Mouse (Mus musculus) gastrocnemius, postnatal 10 days (tissue): Measurements from ENCODE around the gene Tnfaip8l2. TPM values are rescaled to one million over a fixed set of nuclear protein-coding genes. Genes with fewer than 3 reads are reported as not detected.
A peak's percentile ranks its signal among the peaks of the same experiment; 100 is the strongest.
"Not testable (repeated sequence)": the region's sequence is repeated elsewhere in the genome, so short reads cannot be mapped to it uniquely, and the experiment has no call there.

Experiments
- DNase-seq: peaks from one replicate; pipeline ENCODE4 v3.0.0; 2021; ENCODE audit warnings: mixed read lengths
- total RNA-seq, 2 experiments: library from RNA; stranded (reverse); gene quantifications; 2 replicates each; pipeline ENCODE4 v1.2.3; 2021

Gene Tnfaip8l2
- total RNA-seq, 2 experiments from 2014 or later: 1.8 to 2.3 TPM

DNA sequence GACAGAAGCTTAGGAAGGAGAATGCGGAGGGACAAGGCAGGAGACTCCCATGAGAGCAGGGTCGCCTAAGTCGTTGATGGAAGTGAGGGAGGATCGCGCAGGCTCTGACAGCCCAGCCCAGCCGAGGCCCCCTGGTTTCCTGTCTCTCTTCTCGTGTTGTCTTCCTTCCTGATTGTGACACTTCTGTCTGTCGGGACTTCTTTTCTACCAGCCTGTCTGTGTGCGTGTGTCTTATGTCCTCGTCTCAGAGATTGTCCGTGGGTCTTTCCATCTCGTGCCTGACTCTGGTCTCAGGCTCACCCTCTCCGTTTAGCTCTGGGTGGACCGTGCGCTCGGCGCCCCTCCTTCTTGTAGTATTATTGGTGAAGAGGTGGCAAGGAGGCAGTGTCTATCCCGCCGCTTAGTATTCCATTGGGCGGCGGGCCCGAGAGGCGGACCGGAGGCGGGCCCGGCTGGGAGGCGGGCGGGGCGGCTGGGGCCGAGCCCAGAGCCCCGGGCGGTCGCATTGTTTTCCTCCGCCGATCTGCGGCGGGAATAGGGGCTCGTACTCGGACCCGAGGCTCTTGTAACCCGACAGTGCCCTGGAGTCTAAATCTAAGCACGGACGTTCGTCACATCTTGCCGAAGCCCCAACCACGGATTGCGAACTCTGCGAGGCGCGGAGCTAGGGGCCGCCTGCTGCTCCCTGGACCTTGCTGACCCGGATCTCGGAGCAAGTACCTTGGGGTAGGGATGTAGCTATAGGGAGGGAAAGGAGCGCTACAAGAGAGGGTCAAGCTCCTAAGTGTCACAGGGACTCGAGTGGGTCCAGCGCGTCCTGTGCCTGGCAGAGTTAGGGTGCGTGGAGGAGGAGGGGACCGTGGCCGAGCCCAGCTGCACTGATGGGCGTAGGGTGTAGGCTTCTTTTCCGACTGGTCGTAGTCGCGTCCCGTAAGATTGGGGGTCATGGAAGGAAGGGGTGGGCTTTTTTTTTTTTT is 18.1 kb upstream of the Tnfaip8l2 start, which contains the start of gene Sema6c:
Gene Sema6c (plus strand): TSS at position 471 of the 977 bp plus-strand sequence.
- DNase-seq: peak; percentile 93

DNA sequence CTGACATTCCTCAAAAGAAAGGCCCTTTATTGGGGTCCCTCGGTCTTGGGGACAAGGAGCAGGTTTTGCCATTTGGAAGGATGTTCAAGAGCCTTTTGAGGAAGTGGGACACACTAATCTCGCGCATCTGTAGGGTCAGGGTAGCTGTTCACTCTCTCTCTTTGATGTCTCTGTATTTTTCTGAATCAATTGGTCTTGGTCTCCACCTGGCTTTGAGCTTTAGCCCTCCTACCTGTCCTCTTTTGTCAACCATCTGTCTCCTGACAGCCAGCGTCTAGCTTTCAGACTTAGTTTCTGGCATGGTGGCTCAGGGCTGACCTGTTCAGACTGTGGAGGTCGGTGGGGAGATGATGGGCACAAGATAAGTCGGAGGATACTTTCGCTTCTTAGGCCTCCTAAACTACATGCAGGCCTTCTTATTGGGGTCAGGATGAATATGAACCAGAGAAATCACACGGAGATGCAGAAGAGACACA is 17.4 kb upstream of the Tnfaip8l2 start:
- DNase-seq: no peak

GRCm38 (mm10) chr3:95153874-95154273 is 11.7 kb upstream of the Tnfaip8l2 start:
- DNase-seq: peak; percentile 46

DNA sequence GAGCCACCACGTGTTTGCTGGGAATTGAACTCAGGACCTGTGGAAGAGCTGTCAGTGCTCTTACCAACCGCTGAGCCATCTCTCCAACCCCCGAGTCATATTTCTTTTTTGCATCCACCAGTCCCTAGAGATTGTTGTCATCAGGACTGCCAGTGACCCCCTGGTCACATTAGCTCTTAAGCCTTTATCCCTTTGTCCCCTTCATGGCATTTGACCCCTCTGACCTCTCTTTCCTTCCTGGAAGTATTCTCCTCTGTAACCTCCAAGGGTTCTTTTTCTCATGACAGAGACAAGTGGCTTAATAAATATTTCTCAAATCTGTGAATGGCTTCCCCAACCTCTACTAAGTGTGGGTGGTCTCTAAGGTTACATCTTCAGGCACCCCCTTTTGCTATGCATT is 5.8 kb upstream of the Tnfaip8l2 start:
- no peak for DNase-seq

- DNase-seq: peak; percentile 87
Measured at GRCm38 (mm10) chr3:95142617-95143011, 454 bp upstream of the Tnfaip8l2 start.

- no peak for DNase-seq
Measured at GRCm38 (mm10) chr3:95141474-95141873, 686 bp downstream of the Tnfaip8l2 start.

DNA sequence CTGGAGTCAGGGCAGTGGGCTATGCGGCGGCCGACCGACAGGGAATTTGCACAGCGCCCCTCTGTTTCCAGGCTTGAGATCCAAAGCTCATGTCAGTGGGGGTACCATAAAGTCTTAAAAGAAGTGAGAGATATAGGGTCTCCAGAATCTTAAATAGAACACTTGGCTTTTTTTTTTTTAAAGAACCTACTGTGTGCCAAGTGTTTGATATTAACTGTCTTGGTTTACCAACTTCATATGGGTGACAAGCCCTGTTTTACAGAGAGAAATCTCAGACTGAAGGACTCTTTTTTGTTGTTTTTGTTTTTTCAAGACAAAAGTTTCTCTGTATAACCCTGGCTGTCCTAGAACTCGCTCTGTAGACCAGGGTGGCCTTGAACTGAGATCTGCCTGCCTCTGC is 1.4 kb downstream of the Tnfaip8l2 start:
- no peak for DNase-seq

DNA sequence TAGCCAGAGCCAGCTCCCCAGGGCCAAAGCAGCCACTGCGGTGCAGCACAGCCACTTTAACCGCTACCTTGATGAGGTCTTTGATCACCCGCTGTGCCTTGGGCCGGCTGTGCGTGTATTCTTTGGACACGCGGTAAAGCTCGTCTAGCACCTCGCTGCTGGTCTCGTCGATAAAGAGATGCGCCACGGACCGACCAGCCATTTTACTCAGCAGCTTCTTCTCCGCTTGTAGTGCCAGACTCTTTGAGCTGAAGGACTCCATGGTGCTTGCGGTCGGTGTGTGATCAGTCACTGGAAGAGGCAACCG is 1.9 kb downstream of the Tnfaip8l2 start:
- DNase-seq: no peak

DNA sequence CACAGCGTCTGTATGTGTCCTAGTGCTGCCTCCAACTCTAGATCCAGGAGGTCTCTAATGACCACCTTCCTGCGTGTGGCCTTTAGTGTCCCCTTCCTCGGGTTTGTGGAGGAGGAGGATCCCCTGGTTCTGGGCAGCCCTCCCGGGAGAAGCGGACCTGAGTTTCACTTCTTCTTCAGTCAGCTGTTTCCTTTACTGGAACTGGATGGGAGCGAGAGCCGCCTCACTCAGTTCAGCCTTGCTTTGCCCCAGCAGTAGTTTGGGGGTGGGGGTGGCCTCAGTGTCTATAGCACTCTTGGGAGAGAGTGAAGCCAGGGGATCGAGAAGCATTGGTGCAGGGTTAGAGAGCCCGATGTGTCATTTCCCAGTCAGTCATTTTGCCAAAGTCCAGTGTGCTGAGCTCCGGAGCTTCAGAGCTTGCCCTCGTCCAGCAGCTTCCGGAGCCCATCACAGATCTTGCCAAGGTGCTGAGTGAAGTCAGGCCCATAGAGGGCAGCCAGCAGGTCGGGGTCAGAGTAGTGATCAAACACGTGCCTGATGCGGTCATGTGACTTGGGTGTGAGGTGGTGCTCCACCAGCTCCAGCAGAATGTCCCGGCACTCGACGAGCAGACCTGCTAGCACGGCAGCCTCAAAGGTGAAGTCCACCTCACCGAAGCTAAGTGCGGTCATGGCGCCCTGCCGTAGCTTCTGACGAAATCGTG is 2.4 kb downstream of the Tnfaip8l2 start:
- DNase-seq: no peak

DNA sequence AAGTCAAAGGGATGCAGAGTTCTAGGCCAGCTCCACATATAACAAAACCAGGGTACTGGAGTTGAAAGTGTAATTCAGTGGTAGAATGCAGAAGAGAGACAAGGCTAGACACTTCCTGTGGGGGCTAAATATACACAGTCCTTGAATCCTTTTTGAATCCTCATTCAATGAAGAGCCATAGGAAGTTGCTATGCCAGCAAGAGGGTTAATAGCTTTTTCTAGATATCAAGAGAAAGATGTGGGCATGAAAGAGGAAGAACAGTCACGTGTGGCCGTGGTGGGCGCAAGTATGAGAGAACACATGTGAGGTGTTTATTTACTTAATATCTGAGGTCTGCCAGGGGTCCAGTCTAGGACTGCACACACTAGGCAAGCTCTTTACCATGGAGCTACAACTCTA is 5.8 kb downstream of the Tnfaip8l2 start:
- DNase-seq: no peak

DNA sequence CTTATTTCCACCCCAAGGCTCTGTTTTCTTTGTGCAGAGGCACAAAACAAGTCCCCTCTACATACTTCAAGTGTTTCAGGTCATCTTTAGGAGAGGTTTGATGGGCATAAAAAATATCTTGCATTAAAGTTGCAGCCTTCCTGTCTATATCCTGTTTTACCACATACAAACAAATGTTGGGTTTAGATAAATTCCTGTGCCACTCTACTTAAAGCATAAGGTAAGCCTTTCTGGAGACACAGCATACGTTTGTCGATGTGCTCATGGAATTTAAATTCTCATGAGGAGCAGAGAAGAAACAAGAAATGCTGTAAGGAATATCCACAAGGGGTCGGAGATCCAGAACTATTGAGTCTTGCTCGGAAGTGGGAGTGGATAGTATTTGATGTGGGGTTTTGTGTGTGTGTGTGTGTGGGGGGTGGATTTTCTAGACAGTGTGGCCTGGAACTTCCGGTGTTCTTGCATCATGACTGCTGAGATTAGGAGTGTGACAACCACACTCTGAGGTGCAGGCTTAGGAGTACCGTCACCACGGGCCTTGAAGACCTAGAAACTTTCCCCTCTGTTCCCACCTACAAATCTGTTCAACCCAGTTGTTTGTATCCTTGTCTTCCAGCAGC is 6.6 kb downstream of the Tnfaip8l2 start:
- DNase-seq: no peak

GRCm38 (mm10) chr3:95135023-95135422 is 7.1 kb downstream of the Tnfaip8l2 start:
- DNase-seq: peak; percentile 50

DNA sequence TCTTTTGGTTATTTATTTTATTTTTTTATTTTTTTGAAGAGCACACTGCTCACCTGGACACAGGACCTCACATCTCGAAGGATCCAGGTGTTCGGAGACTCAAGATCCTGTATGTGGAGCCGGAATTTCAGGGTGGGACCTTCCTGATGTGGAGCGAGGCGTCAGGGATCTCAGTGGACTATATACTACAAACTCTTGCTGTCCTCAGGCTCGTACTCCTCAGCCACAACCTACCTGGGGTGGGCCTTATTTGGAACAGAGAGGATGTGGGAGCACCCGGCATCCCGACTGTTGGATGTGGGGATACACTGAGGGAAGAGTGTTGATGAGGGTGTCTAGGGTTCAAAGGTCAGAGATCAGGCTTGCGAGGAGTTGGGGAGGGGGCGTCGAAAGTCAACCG is 8.0 kb downstream of the Tnfaip8l2 start:
- DNase-seq: not testable (repeated sequence)

GRCm38 (mm10) chr3:95133680-95134101 is 8.5 kb downstream of the Tnfaip8l2 start, which contains the start of the genes Scnm1 and Lysmd1:
Gene Scnm1 (minus strand): TSS chr3:95134011.
Gene Lysmd1 (plus strand): TSS chr3:95134088.
- peak; percentile 79 for DNase-seq

- DNase-seq: no peak
Measured at GRCm38 (mm10) chr3:95133176-95133575, 9.0 kb downstream of the Tnfaip8l2 start.

DNA sequence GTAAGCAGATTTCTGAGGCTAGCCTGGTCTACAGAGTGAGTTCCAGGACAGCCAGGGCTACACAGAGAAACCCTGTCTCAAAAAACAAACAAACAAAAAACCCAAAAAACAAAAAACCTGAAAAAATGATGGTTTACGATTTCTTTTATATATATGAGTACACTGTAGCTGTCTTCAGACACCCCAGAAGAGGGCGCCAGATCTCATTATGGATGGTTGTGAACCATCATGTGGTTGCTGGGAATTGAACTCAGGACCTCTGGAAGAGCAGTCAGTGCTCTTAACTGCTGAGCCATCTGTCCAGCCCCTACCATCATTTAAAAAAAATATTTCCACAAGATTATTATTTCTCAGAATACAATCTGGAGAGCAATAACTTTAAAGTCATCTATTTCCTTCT is 9.8 kb downstream of the Tnfaip8l2 start:
- not testable (repeated sequence) for DNase-seq

DNA sequence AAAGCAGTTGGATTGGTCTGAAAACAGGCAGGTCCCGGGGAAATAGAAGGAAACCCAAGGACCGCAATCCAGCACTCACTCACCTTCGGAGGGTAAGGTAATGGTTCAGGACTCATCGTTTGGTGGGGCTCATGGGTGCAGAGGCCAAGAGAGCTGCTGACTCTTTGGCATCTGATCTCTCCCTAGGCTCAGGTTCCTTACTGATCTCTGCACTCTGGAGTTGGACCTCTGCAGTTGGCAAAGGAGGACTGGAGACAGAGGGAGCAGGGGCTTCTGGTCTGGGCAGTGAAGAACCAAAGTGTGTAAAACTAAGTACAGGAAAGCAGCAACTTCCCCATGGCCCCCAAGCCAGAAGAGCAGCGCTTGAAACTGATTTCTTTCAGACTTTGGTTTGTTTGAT is 12.1 kb downstream of the Tnfaip8l2 start:
- DNase-seq: no peak

- peak; percentile 44 for DNase-seq
Measured at GRCm38 (mm10) chr3:95129226-95129651, 12.9 kb downstream of the Tnfaip8l2 start.

DNA sequence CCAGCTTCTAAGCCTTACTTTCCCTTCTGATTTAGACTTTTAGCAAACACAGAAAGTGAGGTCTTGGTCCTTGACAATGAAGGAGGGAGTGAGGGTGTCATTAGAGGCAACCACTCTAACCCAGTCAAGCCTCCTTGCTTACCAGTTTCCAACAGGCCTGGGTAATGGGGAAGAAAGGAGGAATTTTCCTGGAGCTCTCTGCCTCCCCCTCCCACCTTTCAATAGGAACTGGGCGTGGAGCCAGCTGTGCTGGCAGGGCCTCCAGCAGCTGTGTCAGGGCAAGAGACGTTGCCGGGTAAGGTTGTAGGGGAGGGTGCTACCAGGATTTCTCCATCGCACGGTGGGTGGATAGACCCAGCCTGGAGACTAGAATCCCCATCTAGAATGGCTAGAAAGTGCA is 17.2 kb downstream of the Tnfaip8l2 start:
- peak; percentile 83 for DNase-seq

- peak; percentile 28 for DNase-seq
Measured at GRCm38 (mm10) chr3:95124246-95124645, 17.9 kb downstream of the Tnfaip8l2 start, which contains the start of gene Tmod4. Gene Tmod4 (plus strand): TSS chr3:95124476.

GRCm38 (mm10) chr3:95121580-95121979 is 20.6 kb downstream of the Tnfaip8l2 start:
- DNase-seq: no peak

GRCm38 (mm10) chr3:95117751-95118150 is 24.4 kb downstream of the Tnfaip8l2 start:
- no peak for DNase-seq
